Mouse (Mus musculus) embryo, embryonic 10.5 days (tissue): ENCODE data around the gene Senp3.
"Not testable (repeated sequence)": the region's sequence is repeated elsewhere in the genome, so short reads cannot be mapped to it uniquely, and the experiment has no call there.

Source experiments
- DNase-seq: peaks from one replicate; pipeline ENCODE4 v3.0.0-alpha.2; 2015; ENCODE audit warnings: low spot score

The Senp3 gene

DNA sequence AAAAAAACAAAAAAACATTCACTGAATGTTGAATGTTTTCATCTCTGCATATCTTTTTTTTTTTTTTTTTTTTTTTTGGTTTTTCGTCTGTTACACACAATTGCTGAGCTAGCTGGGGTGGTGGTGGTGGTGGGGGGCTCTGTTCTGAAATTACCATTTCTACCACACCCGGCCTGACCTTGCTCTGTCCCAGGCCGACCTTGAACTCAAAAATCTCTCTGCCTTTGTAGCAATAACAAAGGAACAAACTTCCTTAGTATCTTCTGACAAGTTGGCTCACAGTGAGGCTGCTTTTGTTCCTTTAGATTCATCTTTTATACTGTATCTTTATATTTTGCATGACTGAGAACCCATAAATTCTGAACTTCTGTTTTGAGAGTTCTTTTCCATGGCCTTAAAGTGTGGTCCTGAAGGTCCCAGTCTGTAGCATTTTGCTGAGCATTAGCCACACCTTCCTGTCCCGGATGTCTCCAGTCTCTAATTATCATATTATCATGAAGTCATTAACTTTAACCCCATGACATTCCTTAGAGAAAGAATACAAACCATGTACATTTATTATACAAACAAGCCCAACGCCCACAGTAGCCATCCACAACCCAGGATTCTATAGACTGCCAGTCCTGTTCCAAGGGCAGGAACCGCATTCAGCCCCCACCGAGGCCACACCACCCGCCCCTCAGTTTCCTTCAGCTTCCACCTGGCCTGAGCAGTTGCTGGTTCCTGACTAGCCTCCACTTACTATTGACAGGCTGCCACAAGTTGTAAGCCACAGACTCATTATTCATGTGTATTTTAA lies 22.1 kb upstream of the Senp3 start:
- DNase-seq, result no peak

DNA sequence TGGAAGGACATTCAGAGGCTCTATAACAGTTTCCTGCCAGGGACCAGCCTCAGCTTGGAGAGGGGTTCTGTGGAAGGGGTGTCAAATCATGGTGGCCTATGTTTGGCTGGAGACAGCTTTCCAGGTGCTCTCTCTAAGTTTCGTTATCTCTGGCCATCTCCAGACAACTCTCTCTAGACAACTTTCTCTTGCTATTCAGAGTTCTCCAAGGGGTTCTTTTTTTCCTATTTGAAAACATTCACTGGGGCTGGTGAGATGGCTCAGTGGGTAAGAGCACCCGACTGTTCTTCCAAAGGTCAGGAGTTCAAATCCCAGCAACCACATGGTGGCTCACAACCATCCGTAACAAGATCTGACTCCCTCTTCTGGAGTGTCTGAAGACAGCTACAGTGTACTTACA lies 21.5 kb upstream of the Senp3 start:
- DNase-seq, result not testable (repeated sequence)

DNA sequence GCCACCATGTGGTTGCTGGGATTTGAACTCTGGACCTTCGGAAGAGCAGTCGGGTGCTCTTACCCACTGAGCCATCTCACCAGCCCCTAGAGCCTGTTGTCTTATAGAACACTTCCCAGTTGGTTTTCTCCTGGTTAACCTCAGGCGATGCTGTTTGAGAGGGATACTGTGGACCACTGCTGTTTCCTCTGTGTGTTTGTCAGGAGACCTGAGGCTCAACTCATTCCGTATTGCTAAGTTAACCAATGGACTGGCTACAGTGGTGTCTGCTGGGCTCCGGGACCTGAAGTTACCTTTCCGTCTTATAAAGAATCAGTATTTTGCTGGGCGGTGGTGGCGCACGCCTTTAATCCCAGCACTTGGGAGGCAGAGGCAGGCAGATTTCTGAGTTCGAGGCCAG lies 21.0 kb upstream of the Senp3 start:
- not testable (repeated sequence) for DNase-seq

DNA sequence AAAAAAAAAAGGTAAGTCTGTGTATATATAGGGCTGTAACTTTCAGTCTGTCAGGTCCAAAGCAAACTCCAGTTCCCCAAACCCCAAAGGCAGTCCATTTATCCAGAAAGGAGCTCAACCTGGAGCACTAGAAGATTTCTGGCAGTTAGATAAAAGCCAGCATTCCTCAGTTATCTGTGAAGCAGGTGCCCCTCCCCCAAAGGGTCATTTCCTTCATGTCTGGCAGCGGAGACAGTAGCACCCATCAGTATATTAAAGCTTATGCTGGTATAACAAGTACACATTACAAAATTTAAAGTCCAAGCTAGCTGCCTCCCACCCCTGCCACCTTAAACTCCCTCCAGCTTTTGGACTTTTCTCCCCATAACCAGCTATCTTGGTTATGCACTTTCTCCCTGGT lies 17.7 kb upstream of the Senp3 start:
- DNase-seq, result no peak

DNA sequence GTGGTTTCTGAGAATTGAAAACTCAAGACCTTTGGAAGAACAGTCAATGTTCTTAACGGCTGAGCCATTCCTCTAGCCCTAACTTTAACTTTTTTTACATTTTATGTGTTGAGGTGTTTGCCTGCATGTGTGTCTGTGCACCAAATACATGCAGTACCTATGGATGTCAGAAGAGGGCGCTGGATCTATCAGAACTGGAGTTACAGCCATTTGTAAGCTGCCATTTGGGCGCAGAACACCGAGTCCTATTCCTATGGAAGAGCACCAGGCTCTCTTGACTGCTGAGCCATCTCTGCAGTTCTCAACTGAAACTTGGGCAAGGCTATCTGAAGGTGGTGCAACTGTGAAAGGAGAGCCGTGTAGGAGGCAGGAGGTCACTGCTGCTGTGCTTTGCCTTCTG lies 16.7 kb upstream of the Senp3 start:
- DNase-seq, result no peak

DNA sequence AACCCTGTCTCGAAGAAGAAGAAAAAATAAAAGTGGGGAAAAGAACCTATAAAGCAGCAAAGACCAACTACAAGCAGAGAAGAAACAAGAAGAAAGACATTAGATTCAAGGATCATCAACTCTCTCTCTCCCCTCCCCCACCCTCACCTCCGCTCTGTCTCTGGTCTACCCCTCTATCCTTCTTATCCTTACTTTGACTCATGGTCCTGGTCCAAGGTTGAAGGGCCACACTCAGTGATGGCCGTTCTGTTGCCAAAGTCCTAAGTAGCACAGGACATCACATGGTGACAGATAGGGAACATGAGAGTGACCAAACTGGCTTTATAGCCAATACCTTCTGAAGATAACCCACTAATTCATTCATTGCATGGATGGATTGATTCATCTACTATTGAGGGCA lies 15.5 kb upstream of the Senp3 start:
- no peak for DNase-seq

DNA sequence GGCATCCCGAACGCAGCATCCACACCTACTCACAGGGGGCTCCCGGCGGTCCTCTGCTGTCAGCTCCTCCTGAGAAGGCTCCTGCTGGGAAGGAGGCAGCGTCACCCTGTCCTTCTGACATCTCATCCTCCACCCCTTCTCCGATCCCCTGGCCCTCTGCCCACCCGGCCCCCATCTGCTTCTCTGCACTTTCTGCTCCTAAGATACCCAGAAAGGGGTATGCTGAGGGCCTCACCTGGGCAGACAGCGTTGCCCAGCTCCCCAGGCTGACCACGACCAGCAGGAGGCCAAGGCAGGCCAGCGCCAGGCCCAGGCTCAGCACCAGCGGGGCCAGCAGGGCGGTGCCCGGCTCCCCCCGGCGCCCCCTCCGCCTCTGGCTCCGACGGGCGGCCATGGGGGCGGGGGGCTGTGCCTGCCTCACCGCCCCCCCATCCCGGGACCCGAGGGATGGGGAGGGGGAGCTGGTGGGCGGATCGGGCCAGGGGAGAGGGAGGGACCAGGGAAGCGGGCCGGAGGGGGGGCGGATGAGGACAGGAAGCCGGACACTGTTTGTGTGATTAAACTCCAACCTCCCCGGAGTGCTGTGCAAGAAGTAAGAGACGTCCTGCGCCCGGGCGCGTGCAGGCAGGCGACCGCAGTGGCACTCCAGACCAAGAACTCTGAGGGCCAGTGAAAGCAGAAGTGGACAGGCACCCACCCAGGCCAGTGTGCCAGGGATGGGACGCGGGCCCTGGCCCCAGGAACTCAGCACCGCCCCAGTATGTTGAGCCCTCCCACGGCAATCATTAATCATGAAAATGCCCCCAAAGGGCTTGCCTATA lies 13.7 kb upstream of the Senp3 start, which contains the start of the genes Tnfsf12 and Tnfsfm13:
Tnfsf12 (minus strand) TSS at position 489 of the 821 bp plus-strand sequence.
Tnfsfm13 (minus strand) TSS at position 738 of the 821 bp plus-strand sequence.
- DNase-seq, result peak; percentile 66

DNA sequence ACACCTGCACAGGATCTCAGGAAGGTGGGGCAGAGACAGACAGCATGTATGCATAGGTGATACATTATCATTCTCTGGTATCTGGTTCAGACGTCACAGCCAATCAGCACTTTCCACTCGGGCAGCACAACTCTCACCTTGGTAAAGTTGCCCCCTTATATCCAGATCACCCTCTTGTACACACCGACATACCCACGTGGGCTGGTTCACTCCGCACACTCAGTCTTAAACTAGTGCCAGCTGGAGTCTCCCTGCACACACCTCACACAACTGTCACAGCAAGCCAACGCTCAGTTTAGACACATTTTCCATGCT lies 13.1 kb upstream of the Senp3 start:
- DNase-seq, result no peak

DNA sequence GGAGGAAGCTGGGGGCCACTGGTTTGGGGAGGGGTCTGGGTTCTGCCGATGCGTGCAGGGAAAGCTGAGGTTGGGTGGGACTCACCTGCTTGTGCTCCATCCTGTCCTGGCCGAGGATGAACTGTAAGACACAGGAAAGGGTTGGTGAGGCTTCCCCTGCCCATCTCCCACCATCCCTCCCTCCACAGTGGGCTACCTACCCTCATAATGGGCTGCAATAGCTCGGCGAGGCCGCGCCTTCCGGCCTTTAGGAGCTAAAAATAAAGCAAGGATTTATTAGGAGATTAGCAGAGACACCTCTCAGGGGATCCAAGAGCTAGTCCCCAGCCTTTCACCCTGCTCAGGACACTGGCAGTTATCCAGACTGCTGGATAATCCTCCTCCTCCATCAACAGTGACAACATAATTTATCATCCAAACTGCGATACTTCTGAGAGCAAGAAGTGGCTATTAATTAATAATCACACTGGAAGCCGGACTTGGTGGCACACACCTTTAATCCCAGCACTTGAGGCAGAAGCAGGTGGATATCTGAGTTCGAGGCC lies 11.6 kb upstream of the Senp3 start:
- DNase-seq, result no peak

DNA sequence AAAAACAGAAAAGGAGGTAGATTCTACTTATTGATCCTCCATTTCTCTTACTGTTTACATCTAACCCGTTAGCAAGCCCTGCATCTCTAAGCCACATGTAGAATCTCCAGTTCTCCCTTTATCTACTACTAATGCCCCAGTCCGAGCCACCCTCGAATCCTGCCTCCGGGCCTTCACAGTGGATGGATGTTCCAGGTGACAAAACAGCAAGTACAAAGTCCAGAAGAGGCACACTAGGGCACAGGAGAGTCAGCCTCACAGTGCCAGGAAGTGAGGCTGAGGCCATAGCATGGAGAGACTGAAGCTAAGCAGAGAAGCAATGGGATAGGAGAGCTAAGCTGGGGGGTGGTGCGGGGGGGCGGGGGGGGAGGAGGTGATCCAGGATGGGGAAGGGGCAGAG lies 11.0 kb upstream of the Senp3 start:
- DNase-seq, result no peak

DNA sequence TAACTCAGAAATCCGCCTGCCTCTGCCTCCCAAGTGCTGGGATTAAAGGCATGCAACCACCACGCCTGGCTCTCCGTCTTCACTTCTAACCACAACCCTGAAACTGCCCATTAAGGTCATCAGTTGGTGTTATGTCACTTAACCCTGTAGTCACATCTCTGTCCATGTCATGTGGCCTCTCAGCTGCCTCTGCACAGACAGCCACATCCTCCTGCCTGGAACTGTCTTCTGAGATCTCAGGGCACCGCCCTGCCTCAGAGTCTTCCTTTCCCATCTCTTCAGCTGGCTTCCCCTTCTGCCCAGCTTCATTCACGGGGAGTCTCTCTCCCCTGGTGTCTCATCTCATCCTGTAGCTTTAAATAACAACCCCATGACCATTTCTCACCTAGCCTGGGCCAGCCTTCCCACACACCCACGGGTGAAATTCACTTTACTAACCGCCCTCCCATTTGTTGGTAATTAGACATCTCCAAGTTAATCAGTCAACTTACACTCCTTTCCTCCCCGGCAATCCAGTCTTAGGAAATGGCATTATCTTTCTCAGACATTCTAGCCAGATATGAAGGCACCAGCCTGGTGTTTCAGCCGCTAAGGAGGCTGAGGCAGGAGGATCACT lies 10.4 kb upstream of the Senp3 start:
- no peak for DNase-seq

DNA sequence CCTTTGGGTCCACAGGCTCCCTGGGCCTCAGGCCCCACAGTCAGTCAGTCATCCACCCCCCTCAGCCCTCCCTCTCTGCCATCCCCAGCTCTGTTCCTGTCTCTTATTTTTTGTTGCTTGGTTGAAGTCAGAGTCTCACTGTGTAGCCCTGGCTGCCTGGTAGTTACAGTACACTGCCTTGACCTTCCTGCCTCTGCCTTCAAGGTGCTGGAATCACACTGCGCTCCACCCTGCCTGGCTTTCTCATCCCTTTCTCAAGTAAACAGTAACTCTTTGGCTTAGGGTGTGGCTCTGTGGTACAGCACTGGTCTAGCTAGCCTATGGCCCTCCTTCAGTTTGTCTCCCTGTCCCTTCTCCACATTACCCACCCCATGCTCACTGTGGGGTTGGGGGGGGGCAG lies 8.0 kb upstream of the Senp3 start:
- DNase-seq, result no peak

DNA sequence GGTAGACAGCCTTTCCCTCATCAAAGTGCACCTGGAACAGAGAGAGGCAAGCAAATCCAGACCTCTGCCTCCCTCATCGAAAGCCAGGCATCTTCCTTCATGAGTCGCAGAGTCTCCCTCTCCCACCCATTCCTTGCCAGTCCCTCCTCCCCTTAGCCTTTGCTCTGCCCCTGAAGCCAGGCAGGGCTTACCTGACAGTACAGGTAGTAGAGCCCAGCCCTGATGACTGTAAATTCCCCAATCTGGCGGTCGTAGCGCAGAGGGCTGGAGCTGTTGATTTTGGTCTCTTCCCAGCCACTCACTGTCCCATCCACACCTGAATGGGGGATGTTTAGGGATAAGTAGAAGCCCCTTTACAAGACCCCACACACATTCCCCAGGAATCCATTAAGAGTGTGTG lies 5.2 kb upstream of the Senp3 start:
- DNase-seq, result no peak

DNA sequence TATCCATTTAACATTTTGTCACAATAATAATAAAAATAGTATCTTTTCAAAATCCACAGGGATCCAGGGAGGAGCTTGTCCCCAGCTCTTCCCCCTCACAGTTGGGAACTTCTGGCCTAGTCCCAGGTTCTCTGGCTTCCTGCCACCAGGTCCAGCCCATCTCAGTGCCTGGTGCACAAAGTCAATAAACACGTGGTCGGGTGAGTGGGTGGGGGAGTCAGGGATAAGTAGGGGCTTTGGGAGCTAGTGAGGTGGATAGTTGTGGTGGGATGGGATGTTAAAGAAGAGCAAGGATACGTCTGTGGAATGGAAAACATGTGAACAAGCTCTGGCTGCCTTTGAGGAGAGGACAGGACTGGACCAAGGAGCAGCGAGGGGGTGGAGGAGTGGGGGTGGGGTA lies 4.5 kb upstream of the Senp3 start:
- DNase-seq, result no peak

DNA sequence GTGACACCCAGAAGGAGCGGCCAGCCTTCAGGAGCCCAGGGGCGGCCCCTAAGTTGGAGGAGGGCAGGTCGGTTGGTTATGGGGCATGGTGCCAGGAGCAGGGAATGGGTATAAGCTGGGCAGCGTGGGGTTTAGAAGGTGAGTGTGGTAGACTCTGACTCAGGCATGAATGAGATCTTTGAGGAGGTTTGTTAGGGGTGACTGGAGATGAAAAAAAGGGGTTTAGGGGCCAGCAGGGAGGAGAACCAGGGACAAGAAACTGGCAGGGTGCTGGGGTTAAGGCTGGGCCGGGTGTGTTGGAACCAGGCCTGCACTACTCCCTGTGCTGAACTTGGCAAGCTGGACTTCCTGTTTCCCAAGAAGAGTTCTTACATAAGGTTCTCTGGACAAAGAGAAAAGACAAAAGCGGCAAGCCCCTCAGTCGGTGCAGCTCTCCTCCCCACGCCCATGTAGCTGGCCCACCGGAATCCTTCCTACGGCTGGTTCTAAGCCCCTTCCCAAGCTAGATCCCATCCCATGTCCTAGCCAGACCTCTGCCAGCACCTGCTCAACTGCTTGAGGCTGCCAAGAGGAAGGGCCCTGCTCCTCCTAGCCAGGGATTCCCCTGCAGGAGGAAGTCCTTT lies 3.8 kb upstream of the Senp3 start, which contains the start of gene Tnfsf13:
Tnfsf13 (minus strand) TSS at position 259 of the 623 bp plus-strand sequence.
- no peak for DNase-seq

DNA sequence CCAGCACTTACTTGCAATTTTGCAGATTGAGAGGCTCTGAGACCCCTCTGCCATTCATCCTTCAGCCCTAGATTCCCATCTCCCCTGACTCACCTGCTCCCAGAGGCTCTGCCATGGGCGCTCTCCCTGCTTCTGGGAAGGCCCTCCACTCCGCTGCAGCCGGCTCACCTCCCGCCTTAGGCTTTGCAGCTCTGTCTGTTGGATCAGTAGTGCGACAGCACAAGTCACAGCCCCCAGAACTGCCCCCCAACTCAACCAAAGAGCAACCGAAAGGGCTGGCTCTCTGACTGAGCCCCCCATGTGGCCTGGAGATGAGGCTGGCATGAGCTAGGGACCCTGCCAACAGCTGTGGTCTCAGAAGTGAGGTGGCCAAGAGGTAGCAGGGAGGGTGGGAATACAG lies 3.1 kb upstream of the Senp3 start:
- no peak for DNase-seq

DNA sequence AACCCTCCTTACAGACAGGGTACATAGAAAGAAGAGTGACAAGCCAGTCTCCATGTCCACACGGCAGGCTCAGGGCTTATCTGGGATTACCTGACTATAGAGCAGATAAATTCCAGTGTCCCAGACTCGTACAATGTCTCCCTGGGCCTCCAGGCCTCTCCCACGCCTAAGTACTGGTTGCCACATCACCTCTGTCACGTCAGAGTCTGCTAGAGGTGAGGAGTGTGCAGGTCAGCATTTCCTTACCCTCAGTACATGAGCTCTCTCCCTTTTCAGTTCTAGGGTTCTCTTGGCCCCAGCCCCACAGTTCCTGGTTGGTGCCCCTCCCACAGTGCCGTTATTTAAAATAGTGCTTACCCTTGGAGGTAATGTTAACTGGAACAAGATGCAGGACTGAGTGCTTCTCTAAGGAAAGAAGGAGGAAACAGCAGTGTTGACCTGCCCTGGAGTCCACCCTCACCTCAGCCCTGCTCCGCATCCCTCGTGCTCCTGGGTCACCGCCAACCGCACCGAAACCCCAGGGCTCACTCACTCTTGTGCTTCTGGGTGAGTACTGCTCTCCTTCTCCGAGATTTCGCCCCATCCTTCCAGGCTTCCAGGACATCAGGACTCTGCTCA lies 2.4 kb upstream of the Senp3 start:
- DNase-seq, result no peak

DNA sequence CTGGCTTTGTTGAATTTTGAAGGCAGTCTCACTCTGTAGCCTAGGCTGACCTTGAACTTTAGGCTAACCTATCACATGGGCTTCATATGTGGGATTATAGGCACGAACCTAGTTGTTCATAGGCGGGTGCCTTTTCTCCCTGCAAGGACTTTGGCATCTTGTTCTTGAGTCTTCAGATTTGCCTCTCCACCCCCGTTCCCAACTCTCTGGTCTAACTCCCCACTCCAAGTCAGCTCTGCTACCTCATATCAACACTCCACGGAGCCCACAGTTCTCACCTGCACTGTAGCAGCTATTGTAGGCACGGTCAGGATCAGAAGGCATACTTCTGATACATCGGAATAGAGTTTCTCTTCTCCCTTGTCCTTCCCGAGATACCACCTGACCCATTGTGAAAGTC lies 1.7 kb upstream of the Senp3 start:
- DNase-seq, result no peak

DNA sequence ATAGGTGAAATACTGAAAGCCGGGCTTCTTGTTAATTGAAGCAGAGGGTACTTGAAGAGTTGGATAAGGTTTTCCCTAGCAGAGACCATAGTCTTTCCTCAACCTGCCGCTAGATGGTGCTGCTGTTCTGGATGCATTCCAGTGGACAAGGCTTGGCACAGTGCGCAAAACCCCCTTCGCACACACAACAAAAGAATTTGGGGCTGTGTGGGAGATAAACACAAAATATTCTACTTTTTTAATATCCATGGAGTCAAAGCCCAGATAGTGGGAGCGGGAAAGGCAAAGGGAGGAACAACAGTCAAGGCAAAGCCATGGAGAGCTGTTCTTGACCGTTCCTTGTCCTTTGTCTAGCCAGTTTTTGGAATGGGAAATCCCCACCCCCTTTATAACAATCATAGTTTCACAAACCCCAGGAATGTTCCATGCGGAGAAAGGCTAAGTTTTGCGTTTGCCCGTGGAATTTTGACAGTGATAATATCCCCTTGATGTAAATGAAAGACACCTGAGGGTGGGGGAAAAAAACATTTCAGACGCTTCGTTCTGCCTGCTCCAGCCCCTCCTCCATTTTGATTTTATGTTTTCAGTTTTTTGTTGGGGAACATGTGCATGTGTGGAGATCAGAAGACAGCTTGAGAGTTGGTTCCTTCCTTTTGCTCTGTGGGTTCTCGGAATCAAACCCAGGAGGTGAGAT lies 1.1 kb upstream of the Senp3 start:
- peak; percentile 98 for DNase-seq

DNA sequence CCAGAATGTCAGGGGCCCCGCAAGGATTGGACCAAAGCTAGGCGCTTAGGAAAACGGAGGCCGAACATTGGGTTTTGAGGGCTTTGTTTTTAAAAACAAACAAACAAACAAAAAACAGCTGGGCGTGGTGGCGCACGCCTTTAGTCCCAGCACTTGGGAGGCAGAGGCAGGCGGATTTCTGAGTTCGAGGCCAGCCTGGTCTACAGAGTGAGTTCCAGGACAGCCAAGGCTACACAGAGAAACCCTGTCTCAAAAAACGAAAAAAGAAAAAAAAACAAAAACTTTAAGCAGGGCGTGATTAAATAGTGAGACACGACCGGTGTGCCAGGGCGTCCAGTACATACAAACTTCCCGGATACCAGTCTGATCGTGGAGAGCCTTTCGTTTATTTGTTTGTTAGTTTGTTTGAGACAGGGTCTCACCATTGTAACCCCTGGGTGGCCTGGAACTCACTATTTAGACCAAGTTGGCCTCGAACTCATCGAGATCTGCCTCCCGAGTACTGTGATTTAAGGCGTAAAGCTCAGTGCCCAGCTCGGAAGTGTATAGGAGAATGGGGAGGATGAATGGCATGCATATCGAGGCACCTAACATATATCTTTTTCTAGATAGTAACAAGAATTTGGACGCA lies 440 bp upstream of the Senp3 start:
- DNase-seq, result no peak
